Mouse (Mus musculus) embryonic facial prominence, embryonic 15.5 days (tissue): Measurements from ENCODE around the gene Carm1. TPM values are rescaled to one million over a fixed set of nuclear protein-coding genes. Genes with fewer than 3 reads are reported as not detected.
A peak's percentile ranks its signal among the peaks of the same experiment; 100 is the strongest.
"Not testable (repeated sequence)": the region's sequence is repeated elsewhere in the genome, so short reads cannot be mapped to it uniquely, and the experiment has no call there.

ENCODE experiments used
- ATAC-seq: fragments of 200-750 bp; cut with Nextera tagmentation; 2 replicates; pipeline ENCODE4 v1.8.0; 2017; ENCODE audit warnings: low read depth, moderate TSS enrichment; ENCODE audit not compliant: insufficient number of reproducible peaks, low FRiP score, low TSS enrichment
- H3K27ac ChIP-seq: fragments of 300-500 bp; sonication (generic); replicated peaks from 2 replicates; pipeline ENCODE4 v1.5.1; 2015; ENCODE audit warnings: mild to moderate bottlenecking, inconsistent platforms
- H3K27me3 ChIP-seq: fragments of 300-500 bp; sonication (generic); 2 replicates; pipeline ENCODE4 v1.6.1; 2015; ENCODE audit warnings: inconsistent platforms
- H3K36me3 ChIP-seq: fragments of 300-500 bp; sonication (generic); 2 replicates; pipeline ENCODE4 v1.6.1; 2015; ENCODE audit warnings: mild to moderate bottlenecking, inconsistent platforms
- H3K4me1 ChIP-seq: fragments of 300-500 bp; sonication (generic); 2 replicates; pipeline ENCODE4 v1.6.1; 2015; ENCODE audit warnings: inconsistent platforms
- H3K4me2 ChIP-seq: fragments of 300-500 bp; sonication (generic); replicated peaks from 2 replicates; pipeline ENCODE4 v1.6.1; 2015; ENCODE audit warnings: mild to moderate bottlenecking, inconsistent platforms
- H3K4me3 ChIP-seq: fragments of 300-500 bp; sonication (generic); replicated peaks from 2 replicates; pipeline ENCODE4 v1.5.1; 2015; ENCODE audit warnings: mild to moderate bottlenecking, inconsistent platforms
- H3K9ac ChIP-seq: fragments of 300-500 bp; sonication (generic); 2 replicates; pipeline ENCODE4 v1.6.1; 2015; ENCODE audit warnings: inconsistent platforms
- H3K9me3 ChIP-seq: fragments of 300-500 bp; sonication (generic); replicated peaks from 2 replicates; pipeline ENCODE4 v1.6.1; 2016; ENCODE audit warnings: inconsistent platforms
- WGBS: fragments of 180-500 bp; shearing (Covaris S2); methylation state at CpG from one replicate; pipeline ENCODE4 v1.1.7; 2015; 5-methylcytosine and 5-hydroxymethylcytosine counted together
- polyA plus RNA-seq: library from polyadenylated mRNA; unstranded; fragments of >200 nt; fragmentation: Nextera tagmentation; extraction: Ambion mirVana; gene quantifications from 2 replicates; pipeline ENCODE4 v1.2.1, GENCODE M21; 2015

Gene Carm1
- polyA plus RNA-seq, 1 experiment from 2014 or later = 61.5 TPM

DNA sequence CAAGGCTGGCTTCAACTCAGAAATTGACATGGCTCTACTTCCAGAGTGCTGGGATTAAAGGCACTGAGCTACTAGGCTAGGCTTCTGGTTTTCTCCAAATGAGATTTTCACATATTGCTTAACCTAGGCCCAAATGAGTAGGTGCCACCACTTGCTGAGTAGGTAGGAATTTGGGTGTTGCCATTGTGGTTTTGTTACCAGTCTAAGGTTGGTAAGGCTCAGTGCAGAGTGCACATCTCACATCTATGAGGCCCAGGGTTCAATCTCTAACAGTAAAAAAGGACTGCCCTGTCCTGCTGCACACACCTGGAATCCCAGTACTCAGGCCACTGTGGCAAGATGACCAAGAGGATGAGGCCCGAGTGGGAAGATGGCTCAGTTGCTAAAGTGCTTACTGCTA lies 38.7 kb downstream of the Carm1 start:
- Histone ChIP-seq H3K27me3 (no peaks in the 10 kb centered on the region), H3K9ac (no peak overlapping the region), H3K27ac (no peak overlapping the region), H3K4me1 (no peaks in the 10 kb centered on the region; the same call in 1 of the 2 replicates), H3K4me2 (no peak overlapping the region), H3K4me3 (no peak overlapping the region), H3K36me3 (peaks cover 97% of the 10 kb centered on the region), H3K9me3 (no peaks in the 10 kb centered on the region)
- ATAC-seq = no peak
- 95% methylated on average over 1 of the region's 1 CpGs for WGBS

DNA sequence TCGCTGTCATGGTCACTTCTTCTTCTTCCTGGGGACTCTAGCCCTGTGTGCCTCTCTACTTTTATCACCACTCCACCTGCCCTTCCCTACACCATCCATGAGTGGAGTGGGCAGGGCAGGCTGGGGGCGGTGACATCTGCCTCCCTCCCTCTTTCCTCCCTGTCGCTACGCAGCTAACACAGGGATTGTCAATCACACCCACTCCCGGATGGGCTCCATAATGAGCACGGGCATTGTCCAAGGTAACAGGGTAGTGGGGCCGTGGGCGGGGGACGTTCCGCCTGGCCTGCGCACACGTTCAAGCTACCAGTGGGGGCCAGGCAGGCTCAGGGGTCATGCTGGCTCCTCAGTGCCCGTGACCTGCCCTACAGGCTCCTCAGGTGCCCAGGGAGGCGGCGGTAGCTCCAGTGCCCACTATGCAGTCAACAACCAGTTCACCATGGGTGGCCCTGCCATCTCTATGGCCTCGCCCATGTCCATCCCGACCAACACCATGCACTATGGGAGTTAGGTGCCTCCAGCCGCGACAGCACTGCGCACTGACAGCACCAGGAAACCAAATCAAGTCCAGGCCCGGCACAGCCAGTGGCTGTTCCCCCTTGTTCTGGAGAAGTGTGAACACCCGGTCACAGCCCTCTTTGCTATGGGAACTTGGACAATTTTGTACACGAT lies 41.1 kb downstream of the Carm1 start:
- no peak overlapping the region for H3K4me3 ChIP-seq
- H3K27ac ChIP-seq = no peak overlapping the region
- peaks cover 75% of the 10 kb centered on the region for H3K36me3 ChIP-seq
- 83% methylated on average over 23 of the region's 23 CpGs for WGBS
- no peaks in the 10 kb centered on the region for H3K9me3 ChIP-seq
- H3K9ac ChIP-seq = no peak overlapping the region
- ATAC-seq = no peak
- no peak overlapping the region for H3K4me2 ChIP-seq
- no peaks in the 10 kb centered on the region for H3K27me3 ChIP-seq
- peaks cover 11% of the 10 kb centered on the region for H3K4me1 ChIP-seq

DNA sequence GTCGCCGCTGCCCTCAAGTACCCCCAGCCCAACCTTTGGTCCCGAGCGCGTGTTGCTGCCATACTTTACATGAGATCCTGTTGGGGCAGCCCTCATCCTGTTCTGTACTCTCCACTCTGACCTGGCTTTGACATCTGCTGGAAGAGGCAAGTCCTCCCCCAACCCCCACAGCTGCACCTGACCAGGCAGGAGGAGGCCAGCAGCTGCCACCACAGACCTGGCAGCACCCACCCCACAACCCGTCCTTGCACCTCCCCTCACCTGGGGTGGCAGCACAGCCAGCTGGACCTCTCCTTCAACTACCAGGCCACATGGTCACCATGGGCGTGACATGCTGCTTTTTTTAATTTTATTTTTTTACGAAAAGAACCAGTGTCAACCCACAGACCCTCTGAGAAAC lies 41.7 kb downstream of the Carm1 start:
- 84% methylated on average over 8 of the region's 8 CpGs for WGBS
- H3K27me3 ChIP-seq = no peaks in the 10 kb centered on the region
- no peak overlapping the region for H3K4me2 ChIP-seq
- H3K36me3 ChIP-seq = peaks cover 70% of the 10 kb centered on the region
- H3K27ac ChIP-seq = no peak overlapping the region
- H3K9ac ChIP-seq = no peak overlapping the region
- ATAC-seq = no peak
- H3K4me1 ChIP-seq = peaks cover 12% of the 10 kb centered on the region
- no peaks in the 10 kb centered on the region for H3K9me3 ChIP-seq
- H3K4me3 ChIP-seq = no peak overlapping the region

- peaks cover 61% of the 10 kb centered on the region for H3K36me3 ChIP-seq
- H3K9ac ChIP-seq = no peak overlapping the region
- H3K9me3 ChIP-seq = no peaks in the 10 kb centered on the region
- H3K4me2 ChIP-seq = no peak overlapping the region
- H3K27ac ChIP-seq = no peak overlapping the region
- WGBS = 94% methylated on average over 5 of the region's 5 CpGs
- H3K4me1 ChIP-seq = peaks cover 24% of the 10 kb centered on the region
- no peak overlapping the region for H3K4me3 ChIP-seq
- ATAC-seq = no peak
- no peaks in the 10 kb centered on the region for H3K27me3 ChIP-seq
Observed at GRCm38 (mm10) chr9:21589538-21589937, 42.8 kb downstream of the Carm1 start.

- peaks cover 61% of the 10 kb centered on the region for H3K36me3 ChIP-seq
- H3K9ac ChIP-seq = no peak overlapping the region
- H3K9me3 ChIP-seq = no peaks in the 10 kb centered on the region
- peak overlapping the region; percentile 99; the same call in 1 of the 2 replicates for H3K4me3 ChIP-seq
- ATAC-seq = no peak
- H3K4me1 ChIP-seq = peaks cover 34% of the 10 kb centered on the region
- H3K27me3 ChIP-seq = no peaks in the 10 kb centered on the region
- H3K4me2 ChIP-seq = peak overlapping the region; percentile 95
- 85% methylated on average over 6 of the region's 6 CpGs for WGBS
- H3K27ac ChIP-seq = no peak overlapping the region
Observed at GRCm38 (mm10) chr9:21591127-21591830, 44.6 kb downstream of the Carm1 start.

GRCm38 (mm10) chr9:21591831-21592702 lies 45.4 kb downstream of the Carm1 start:
- Histone ChIP-seq H3K36me3 (peaks cover 53% of the 10 kb centered on the region), H3K4me3 (peak overlapping the region; percentile 99), H3K27me3 (no peaks in the 10 kb centered on the region), H3K9ac (peak overlapping the region; percentile 61), H3K4me2 (peak overlapping the region; percentile 95), H3K4me1 (peaks cover 34% of the 10 kb centered on the region), H3K27ac (peak overlapping the region; percentile 80), H3K9me3 (no peaks in the 10 kb centered on the region)
- no peak; the same call in 1 of the 2 replicates for ATAC-seq
- 18% methylated on average over 17 of the region's 17 CpGs for WGBS

- Histone ChIP-seq H3K27me3 (no peaks in the 10 kb centered on the region), H3K9me3 (no peaks in the 10 kb centered on the region), H3K27ac (peak within 1 kb of the TSS; percentile 86), H3K4me3 (peak within 1 kb of the TSS; percentile 99), H3K4me2 (peak within 1 kb of the TSS; percentile 95), H3K9ac (peak within 1 kb of the TSS; percentile 76), H3K4me1 (peaks cover 34% of the 10 kb centered on the region), H3K36me3 (peaks cover 47% of the 10 kb centered on the region)
- under 1% methylated on average over 30 of the region's 30 CpGs for WGBS
- ATAC-seq = peak; percentile 91
Observed at GRCm38 (mm10) chr9:21592703-21593121, 46.0 kb downstream of the Carm1 start, which contains the start of the genes Timm29 and Yipf2. Gene Timm29 (plus strand): TSS chr9:21592722. Gene Yipf2 (minus strand): TSS chr9:21592828.

- Histone ChIP-seq H3K9me3 (no peaks in the 10 kb centered on the region), H3K4me2 (peak overlapping the region; percentile 95), H3K36me3 (peaks cover 42% of the 10 kb centered on the region), H3K9ac (peak overlapping the region; percentile 76), H3K4me3 (peak overlapping the region; percentile 99), H3K27ac (peak overlapping the region; percentile 86), H3K27me3 (no peaks in the 10 kb centered on the region), H3K4me1 (peaks cover 34% of the 10 kb centered on the region)
- peak; percentile 31 for ATAC-seq
- WGBS = under 1% methylated on average over 69 of the region's 69 CpGs
Observed at GRCm38 (mm10) chr9:21593122-21593721, 46.5 kb downstream of the Carm1 start.

- H3K4me3 ChIP-seq = peak overlapping the region; percentile 99; the same call in 1 of the 2 replicates
- H3K27me3 ChIP-seq, ATAC-seq, H3K27ac ChIP-seq, H3K9ac ChIP-seq, H3K9me3 ChIP-seq: not testable (repeated sequence)
- WGBS = 79% methylated on average over 8 of the region's 8 CpGs
- peaks cover 30% of the 10 kb centered on the region for H3K36me3 ChIP-seq
- H3K4me2 ChIP-seq = peak overlapping the region; percentile 95
- peaks cover 34% of the 10 kb centered on the region for H3K4me1 ChIP-seq
Observed at GRCm38 (mm10) chr9:21594350-21594749, 47.7 kb downstream of the Carm1 start.

DNA sequence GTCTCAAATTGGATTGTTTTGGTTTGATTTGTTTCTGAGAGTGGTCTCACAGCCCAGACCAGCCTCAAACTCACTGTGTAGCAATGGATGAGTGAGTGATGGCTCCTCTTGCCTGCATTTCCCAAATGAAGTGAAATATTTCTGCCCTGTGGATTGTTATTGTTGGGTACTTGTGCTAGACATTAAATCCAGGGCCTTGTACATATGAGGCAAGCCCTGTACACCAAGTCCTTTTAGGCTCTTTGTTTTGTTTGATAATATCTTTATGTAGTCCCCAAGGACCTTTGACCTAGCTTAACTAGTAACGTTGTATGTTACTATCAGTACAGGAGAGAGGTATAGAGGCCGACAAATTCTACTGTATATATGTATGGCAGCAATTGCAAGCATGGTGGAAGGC lies 48.1 kb downstream of the Carm1 start:
- H3K4me3 ChIP-seq = no peak overlapping the region
- peaks cover 25% of the 10 kb centered on the region for H3K36me3 ChIP-seq
- ATAC-seq = no peak
- H3K27ac ChIP-seq = no peak overlapping the region
- no peaks in the 10 kb centered on the region for H3K27me3 ChIP-seq
- 84% methylated on average over 2 of the region's 2 CpGs for WGBS
- peak overlapping the region; percentile 95; the same call in 1 of the 2 replicates for H3K4me2 ChIP-seq
- peaks cover 34% of the 10 kb centered on the region for H3K4me1 ChIP-seq
- no peaks in the 10 kb centered on the region for H3K9me3 ChIP-seq
- no peak overlapping the region for H3K9ac ChIP-seq
